Mouse (Mus musculus) cortical plate, adult 2 months (tissue): Measurements from ENCODE around the gene Mesd.

Experiments
- CTCF ChIP-seq: fragments of 200-500 bp; IDR thresholded peaks from 2 replicates; pipeline ENCODE4 v1.5.1; 2011; ENCODE audit warnings: mild to moderate bottlenecking, control low read depth, low read length; ENCODE audit not compliant: insufficient read depth; ENCODE audit errors: extremely low read depth
- POLR2A ChIP-seq: fragments of 200-500 bp; IDR thresholded peaks from 2 replicates; pipeline ENCODE4 v1.6.1; 2011; ENCODE audit warnings: mild to moderate bottlenecking, low read length, control low read depth; ENCODE audit not compliant: insufficient read depth; ENCODE audit errors: extremely low read depth

GRCm38 (mm10) chr7:83891433-83892332, 7.4 kb downstream of the Mesd start:
- no peak for TF ChIP-seq CTCF
- peak; percentile 63; the same call in 1 of the 2 replicates for TF ChIP-seq POLR2A
